Mouse (Mus musculus): ENCODE measurements around the gene 3110070M22Rik.
A peak's percentile ranks its signal among the peaks of the same experiment; 100 is the strongest.

GRCm38 (mm10) chr13:119487880-119488580 is at the start of gene 3110070M22Rik, which contains the start of gene Tmem267:
- peak; percentile 44; the same call in 1 of the 2 replicates for TF ChIP-seq CTCF (IDR thresholded peaks at IDR 0.05; ENCODE audit: control insufficient read depth, insufficient read depth, low read length)
- no peak for TF ChIP-seq POLR2A (IDR thresholded peaks at IDR 0.05; ENCODE audit: borderline replicate concordance, control insufficient read depth, low read depth, low read length)

All from bone marrow, adult 2 months (tissue).